Mouse (Mus musculus) natural killer cell, adult 2 months (primary cell): ENCODE data around the gene Ctu2.

Source experiments
- DNase-seq, 2 experiments: peaks; one replicate each; pipeline ENCODE4 v3.0.0; 2022; ENCODE audit warnings: low spot score in 2 of 2

Gene Ctu2

DNA sequence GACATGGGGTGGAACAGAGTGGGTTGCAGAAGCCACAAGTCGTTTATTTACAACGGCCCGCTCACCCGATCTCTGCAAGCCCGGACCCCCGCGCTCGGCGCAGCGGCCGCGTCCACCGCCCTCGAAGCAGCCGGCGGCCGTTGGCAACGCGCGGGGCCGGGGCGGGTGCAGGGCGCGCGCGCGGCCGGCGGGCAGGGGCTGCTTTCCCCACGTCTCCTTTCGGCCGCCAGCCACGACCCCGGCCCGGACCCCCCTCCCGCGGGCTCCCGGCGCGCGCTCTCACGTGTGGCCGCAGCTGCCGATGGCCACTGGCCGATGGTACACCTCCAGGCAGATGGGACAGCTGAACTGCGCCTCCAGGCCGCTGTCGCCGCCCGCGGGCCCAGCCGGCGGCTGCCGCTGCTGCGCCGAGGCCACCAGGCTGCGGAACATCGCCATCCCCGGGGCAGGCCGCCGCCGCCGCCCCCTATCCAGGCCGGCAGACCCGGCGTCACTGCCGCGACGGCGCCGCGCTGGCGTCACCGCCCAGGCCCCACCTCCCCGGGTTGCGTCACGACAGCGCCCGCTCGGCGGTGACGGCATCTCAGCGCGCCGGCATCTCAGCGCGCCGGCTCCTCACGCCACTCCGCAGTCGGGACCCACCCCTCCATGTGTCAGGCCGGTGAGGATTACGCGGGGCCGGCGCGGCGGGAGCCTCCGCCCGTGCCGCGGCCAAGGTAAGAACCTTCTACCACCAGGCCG lies at the start of gene Ctu2, which contains the start of gene Rnf166:
Ctu2 (plus strand) TSS at position 564 of the 741 bp plus-strand sequence.
Rnf166 (minus strand) TSS at position 485 of the 741 bp plus-strand sequence.
- peak; percentile 86 to 91 for DNase-seq

DNA sequence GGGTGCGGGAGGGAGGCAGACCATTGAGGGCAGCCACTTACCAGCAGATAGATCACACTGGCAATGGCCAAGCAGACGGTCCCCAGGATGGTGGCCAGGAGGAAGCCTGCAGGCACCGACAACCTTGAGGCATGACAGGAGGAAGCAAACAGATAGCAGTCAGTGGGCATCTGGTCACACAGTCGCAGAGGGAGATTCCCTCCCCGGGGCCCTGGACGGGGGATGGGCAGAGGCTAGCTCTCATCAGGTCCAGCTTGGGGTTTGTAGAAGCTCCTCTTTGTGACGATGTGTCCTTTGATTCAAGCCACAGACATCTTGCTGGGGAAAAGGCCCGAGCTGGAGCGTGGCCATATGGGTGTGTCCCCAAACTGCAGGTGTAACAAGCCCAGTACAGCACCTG lies 49.8 kb upstream of the Ctu2 start:
- DNase-seq: no peak

DNA sequence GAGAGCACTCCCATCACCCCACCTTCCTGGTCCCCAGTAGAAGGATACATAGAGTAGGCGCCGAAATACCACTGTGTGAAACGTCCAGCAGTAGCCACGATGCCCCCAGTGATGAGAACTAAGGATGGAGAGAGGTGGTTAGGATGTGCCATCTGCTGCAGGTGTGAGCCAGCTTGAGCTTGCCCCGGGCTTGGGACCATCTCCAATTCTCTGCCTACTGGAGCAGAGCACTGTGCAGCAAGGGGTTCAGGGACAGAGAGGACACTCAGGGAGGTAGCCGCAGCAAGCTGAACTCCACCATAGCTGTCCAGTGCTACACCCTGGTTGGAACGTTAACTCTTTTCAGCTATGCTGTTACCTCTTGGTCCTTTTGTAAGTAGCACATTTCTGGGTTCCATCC lies 48.3 kb upstream of the Ctu2 start:
- DNase-seq: no peak

DNA sequence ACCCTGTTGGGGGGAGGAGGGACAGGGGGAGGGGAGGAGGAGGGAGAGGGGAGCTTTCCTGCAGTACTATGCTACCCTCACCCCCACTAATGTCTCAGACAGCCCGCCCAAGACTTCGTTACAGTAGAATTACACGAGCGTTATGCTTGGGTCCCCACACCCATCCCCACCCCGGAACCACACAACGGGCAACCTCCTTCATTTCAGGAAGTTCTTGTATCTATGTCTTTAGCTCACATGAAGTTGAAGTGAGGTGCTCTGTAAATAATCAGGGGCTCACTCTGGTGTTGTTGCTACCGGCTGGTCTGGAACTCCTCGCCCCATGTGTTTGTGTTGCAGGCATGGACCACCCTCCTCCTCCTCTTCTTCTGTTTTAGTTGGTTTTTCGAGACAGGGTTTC lies 47.8 kb upstream of the Ctu2 start:
- DNase-seq: peak in 1 of 2 experiments; percentile 51

DNA sequence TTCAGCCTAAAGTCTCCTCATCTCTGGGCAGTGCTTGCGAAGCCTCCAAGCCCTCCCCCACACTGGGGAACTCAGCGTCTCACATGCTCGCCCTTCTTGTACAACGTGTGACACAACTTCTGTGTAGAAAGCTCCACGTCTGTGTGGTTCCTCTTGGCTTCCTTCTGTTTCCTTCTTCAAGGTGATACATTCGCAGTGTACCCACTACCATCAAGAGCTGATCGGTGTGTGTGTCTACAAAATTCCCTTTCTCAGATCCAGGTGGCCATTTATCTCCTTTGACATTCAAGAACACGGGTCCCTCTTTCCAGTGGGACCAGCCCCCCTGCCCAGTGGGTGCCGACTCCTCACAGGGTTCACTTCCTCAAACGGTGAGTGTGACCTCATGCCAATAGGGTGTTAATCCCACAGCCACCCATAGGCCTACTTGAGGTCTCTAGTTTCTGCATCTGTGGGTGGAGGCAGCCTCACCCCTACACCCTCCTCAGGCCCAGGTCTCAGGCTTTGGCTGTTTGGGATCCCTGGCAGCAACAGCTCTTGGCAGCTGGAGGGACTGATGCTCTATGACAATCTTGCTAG lies 45.8 kb upstream of the Ctu2 start:
- peak; percentile 81 to 84 for DNase-seq

DNA sequence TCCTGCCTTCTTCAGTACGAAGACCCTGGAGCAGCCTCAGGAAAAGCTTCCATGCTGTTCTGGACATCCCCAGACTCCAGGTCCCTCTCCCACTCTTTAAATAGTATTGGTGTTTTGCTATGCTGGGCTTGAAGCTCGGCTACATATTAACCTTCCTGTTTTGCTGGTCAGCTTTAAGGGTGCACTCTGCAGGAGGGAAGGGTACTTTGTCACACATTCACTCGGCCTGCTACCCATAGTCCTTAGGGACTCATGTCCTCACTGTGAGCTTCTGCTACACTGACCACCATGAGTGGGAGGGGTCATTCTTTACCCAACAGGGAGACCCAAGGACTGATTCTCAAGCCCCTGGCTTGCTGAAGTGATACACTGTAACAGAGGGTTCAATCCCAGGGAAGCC lies 45.3 kb upstream of the Ctu2 start:
- peak in 1 of 2 experiments; percentile 18 for DNase-seq

DNA sequence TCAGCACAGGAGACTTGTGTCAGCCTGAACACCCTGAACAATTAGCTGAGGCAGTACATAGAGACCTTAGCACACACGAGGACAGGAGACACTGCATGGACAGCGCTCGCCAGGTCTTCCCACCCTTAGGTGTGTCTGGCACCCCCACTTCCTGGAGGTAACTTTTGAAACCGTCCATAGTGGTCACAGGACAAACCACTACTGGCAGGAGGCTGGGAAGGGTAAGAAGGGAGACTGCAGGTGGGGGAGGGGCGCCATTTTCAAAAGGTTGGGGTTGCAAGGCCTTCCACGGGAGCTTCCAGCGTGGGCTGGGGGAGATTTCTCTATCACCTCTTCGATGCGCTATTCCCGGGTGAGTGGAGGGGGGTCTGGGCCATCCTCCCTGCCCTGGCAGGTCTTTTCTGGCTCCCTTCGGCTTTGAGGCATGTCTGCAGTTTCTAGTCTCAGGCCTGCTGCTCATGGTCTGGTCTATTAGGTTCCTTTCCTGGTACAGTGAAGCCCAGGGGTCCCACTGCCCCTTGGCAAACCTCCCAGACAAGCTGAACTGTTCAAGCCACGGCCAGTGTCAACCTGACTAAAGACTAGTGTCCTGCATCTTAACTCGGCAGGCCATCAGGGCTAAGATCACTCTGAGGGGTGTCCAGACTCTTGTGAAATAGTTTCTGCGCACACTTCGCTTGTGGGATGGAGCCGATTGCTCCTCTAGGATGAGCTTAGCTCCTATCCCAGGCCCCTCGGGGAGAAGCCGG lies 44.1 kb upstream of the Ctu2 start:
- DNase-seq: peak; percentile 32 to 36

DNA sequence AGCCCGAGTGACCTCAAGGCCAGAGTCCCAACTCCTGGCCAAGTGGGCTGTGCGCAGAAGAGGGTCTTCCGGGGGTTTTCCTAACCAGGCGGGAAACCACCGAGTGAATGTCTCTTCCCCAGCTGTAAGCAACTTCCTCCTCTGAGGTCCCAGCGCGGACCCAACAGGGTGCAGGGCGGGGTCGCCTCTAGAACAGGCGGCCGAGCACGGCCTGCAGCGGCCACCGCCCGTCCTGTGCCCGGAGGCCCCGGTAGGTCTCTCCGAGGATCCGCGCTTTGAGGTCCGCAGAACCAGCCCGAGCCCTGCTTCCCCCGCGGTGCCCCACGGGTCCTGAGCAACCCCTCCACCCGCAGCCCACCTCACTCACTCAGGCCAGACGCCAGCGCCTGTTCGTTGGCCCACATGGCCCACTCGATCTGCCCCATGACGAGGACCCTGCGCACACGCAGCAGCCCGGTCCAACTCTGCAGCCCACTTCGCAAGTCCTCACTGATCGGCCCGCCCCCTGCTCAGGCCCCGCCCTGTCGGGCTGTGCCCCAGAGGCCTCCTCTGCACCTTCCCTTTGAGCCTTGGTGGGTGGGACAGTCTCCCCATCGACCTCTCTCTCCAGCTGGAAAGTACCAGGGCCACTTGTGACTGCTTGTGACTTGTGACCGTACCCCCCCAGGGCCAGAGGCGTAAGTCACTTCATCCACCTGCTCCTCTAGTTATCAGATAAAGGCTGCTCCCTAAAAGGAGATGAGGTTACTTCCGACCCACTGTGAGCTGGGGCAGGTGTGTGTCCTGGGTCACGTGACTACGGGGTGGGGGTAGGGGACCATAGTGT lies 43.3 kb upstream of the Ctu2 start, which contains the start of gene Cyba:
Cyba (minus strand) TSS at position 488 of the 826 bp plus-strand sequence.
- DNase-seq: peak; percentile 89 to 90

DNA sequence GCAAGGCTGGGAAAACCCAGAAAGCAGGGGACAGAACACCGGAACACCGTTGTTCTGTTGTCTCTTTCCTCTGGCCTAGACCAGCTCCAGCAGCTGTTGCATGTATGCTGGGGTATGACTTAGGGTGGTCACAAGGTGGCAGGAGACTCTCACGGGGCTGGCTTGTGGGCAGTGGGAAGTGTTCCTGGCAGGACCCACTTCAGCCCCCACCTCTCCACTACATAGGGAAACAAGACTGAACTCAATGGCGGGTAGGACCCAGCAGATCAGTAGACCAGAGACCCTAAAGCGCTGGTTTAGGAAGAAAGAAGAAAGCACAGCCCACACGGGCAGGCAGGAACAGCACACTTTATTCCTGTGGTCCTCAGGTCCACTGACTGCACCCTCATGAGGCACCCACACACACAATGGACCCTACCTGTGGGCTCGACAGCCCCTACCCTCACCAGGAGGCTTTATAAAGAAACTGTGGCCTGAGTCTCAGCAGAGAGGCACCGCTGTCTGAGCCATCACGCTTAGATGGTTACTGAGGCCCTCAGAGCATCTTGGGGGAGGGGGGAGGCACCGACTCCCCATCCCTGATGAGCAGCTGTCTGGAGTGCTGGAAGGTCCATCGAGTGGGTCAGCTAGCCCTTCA lies 42.6 kb upstream of the Ctu2 start:
- DNase-seq: no peak

DNA sequence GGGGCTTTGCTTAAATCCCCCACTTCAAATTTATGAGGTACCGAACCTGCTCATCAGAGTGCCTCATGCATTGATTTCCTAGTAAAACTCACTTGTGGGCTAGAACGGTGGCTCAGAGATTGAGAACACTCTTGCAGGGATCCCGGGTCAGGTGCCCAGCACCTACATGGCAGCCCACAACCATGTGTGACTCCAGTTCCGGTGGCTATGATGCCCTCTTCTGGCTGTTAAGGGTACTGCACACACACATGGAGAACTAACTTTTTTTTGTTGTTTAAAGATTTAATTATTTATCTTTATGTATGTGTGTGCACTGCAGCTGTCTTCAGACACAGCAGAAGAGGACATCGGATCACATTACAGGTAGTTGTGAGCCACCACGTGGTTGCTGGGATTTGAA lies 40.6 kb upstream of the Ctu2 start:
- DNase-seq: peak; percentile 29 to 44

DNA sequence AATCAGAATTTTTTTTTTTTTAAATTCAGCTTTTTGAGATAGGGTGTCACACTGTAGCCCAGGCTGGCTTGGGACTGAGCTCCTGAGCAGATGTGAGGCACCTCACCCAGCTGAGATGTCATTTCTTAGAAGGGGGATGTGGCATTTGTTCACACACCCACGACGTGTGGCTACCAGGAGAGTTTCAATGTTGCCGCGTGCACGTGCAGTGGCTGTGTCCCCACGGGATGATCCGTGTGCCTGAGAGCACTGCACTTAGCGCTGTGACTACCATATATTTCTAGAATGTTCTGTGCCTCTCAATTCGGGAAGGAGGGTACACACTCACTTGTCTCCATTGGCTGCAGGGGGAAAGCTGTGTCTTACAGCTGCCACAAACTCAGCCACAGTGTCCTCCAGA lies 39.8 kb upstream of the Ctu2 start:
- no peak for DNase-seq

DNA sequence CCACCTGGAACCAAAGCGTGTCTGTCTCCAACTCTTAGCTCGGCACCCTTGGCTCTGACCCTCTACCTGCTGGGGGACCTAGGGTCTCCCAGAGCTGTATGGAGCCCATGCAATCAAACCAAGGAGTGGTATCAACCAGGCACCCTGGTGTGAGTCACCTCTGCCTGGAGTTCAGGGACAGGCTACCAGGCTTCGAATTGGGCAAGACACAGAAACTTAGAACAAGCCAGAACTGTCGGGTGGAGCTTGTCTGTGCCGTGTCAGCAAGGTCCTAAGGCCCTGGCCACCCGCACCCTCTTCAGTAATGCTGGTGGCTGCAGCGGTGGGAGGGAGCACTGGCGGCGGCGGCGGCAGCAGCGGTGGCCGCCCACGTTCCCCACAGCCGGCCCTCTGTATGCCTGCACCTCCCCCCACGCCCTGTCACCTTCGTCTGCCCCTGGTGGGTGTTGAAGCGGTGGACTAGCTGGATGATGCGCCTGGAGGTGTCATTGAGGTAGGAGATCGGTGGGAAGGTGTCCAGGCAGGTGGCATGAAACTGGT lies 39.3 kb upstream of the Ctu2 start:
- no peak for DNase-seq

DNA sequence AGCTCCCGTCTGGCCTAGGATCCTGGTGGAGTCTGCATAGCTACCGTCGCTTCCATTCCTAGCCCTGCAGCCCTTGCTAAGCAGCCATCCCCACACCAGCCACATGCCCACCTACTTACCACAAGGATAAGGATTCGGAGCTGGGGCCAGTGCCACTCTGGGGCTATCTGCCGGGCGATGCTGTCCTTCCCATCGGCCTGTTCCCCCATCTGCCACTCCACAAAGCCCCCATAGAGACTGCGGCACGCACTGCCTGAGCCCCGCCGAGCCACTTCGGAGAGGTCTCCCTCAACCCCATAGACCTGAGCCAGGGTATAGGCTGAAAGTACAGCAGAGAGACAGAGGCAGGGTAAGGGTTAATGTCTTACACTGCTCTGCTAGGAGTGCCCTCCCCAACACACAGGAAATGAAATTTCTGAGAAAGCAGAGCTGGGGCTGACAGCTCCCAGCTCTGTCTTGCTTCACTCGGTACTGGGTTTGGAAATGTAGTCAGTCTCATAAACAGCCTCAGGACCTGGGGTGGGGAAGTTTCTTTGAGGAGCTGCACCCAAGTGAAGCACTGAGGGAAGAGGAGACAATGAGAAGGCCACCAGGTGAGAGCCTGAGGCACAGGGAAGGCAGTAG lies 38.1 kb upstream of the Ctu2 start:
- DNase-seq: peak in 1 of 2 experiments; percentile 27

DNA sequence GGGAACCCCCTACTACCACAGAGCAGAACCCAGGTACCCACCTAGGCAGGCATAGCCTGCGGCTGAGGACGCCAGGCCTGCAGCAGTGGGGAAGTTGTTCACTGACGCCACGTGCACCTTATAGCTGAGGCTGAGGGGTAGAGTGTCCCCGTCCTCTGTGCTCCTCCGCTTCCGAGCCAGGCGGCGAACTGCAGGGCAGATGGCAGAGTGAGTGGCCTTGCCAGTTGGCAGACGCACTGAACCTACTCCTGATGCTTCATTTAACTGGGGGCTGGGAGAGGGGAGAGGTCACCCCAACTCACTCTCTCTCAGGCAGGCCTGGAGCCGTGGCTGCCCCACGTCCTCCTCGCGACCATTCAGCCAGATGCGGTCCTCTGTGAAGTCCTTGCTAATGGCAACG lies 36.6 kb upstream of the Ctu2 start:
- no peak for DNase-seq

DNA sequence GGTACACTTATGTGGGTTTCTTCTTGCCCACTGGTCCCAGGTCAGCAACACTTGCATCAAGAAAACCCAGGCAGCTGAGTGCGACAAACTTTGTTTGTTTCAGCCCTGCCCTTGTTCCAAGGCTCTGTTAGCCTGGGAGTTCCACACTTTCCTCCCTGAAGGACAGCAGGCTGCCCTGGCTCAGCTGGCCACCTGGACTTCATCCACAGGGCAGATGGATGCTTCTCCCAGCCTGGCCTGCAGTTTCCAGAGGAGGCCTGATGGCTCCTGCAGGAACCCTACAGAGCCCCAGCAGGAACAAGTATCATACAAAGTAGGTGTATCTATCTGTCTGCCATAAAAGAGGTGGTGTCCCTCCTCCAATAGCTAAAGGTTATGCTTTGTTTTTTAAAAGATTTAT lies 34.6 kb upstream of the Ctu2 start:
- no peak for DNase-seq

DNA sequence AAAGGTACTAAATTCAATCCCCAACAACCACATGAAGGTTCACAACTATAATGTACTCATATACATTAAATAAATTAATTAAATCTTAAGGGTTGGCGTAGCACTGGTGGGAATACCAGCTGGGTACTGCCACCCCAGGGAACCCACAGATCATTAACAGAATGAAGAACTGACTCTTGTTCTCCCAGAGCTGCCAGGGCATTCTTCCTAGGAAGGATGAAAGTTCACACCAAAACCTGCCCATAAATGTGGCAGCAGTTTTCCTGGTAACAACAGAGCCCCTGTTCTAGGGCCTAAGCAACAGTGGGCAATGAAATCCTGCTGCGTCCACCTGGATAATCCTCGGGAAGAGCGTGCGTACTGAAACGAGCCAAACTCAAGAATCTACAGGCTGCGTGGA lies 33.6 kb upstream of the Ctu2 start:
- DNase-seq: no peak

DNA sequence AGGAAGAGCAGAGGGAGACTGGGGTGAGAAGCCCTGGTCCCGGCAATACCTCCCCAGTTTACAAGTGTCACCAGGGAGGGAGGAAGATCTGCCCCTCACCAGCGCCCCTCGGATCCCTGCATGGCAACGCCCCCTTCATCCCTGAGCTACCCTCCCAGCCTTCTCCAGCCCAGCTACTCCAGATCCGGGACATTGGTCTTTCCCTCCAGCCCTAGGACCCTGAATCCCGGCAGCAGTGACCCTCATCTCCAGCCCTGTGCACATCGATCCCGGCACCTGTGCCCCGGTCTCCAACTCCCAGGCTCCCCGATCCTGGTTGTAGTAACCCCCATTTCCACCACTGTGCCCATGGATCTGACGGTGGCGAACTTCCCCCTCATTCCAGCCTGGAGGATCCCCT lies 33.2 kb upstream of the Ctu2 start:
- DNase-seq: no peak

DNA sequence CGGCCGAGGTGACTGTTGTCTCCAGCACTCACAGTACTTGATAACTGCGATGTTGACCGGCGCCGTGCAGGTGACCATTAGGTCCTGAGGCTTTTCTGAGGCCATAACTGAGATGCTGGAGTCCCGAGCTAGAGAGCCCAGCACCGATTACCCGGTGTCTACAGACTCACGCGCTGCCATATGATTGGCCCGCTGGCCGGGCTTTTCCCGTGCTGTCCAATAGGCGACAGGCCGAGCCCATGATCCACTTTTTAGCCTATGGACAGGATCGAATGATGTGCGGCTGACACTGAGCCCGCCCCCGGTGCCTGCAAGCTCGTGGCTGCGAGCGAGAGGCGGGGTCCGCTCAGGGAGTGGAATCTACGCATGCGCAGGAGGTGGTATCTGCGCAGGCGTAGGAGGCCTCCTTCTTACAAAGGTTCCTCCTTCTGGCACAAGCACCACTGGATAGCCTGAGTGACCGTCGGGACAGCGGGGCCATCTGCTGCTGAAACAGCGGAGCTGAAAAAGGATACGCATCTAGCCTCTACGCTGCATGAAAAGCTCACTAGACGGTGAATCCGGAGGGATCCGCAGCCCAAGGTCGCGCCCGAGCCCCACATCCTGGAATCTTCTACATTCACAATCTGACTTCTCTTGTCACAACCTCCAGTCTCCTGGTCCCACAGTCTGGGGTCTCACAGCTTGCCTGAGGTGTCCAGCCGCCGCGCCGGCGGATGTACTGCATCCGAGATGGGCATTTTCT lies 32.5 kb upstream of the Ctu2 start, which contains the start of gene Mvd:
Mvd (minus strand) TSS at position 161 of the 745 bp plus-strand sequence.
- peak; percentile 98 to 99 for DNase-seq

DNA sequence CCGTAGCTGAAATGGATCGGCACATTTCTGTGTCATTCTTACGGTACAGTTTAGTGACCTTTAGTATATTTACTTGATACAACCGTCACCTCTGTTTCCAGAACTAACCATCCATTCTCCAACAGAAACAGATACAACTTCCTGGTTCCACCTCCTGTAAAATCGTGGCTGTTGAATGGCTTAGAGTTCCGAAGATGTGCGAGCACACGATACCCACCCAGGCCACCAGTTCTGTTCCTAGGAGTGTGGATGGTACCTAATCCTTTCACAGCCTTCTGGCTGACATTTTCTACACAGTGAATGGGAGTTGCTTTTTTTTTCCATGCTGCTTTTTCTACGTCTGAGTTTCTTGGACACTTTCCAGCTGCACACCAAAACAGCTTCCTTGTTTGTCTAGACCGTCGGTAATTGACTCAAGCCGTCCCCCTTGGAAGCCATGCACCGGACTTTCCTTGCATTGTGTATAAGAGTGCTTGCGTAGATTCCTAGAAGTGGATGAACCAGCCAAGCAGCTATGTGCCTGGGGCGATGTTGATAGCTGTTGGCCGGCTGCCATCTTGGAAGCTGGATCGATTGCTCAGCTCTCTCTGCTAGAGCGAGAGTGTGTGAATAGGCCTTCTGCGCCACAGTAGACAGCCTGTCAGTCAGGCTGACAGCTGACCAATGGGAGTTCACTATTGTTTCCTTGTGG lies 31.7 kb upstream of the Ctu2 start:
- DNase-seq: peak; percentile 71 to 72
